Comparison of ENCODE assay signal across 8 mouse cellular contexts in the genomic region with DNA sequence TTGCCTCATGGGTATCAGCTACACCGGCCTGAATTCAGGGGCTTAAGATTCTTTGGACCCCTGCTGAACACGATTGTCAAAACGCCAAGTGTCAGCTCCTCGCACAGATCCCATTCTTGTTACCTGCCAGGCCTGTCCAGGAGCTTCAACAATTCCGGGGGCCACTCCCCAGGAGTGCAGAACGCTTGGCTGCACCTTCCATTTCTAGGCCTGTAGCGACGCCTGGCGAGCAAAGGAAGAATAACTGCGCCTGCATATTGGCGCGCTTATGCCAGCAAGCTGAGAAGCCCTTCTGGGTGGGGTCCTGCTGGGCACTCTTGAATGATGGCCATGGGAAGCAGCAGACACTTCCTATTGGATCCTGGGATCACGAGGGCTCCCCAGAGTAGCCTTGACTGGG. TPM values are rescaled to one million over a fixed set of nuclear protein-coding genes. Genes with fewer than 3 reads are reported as not detected.
DNase-seq lines count a peak whose midpoint lies in the region; ATAC-seq lines count a peak whose summit lies in the region.

No protein-coding gene starts in this region.

- peak; percentile 79 for DNase-seq in adrenal gland, adult 2 months
- peak; percentile 84 for DNase-seq in embryo, embryonic 11 days
- DNase-seq in left cerebral cortex, postnatal 25 days (ENCODE audit: low spot score in 2 of 2) = peak; percentile 77 to 84
- peak; percentile 87 for DNase-seq in mesoderm, embryonic 11.5 days (ENCODE audit: low read depth, low spot score)
- DNase-seq in right cerebral cortex, postnatal 4 days = peak; percentile 82
- peak; percentile 72 to 74 for DNase-seq in urinary bladder, postnatal 4 days (ENCODE audit: low spot score in 2 of 2)

- H3K4me1 ChIP-seq in intestine, embryonic 16.5 days (ENCODE audit: control insufficient read depth, insufficient read depth, low read length) = peaks cover 11% of the 10 kb centered on the region

- WGBS in intestine, embryonic 16.5 days = 2% methylated on average over 13 of the region's 13 CpGs

- ATAC-seq in granulocyte monocyte progenitor cell, adult 5-6 weeks (replicated peaks; ENCODE audit: poor library complexity, severe bottlenecking) = peak; percentile 72
- ATAC-seq in intestine, embryonic 16.5 days = peak; percentile 65

- H3K27me3 ChIP-seq in intestine, embryonic 16.5 days (replicated peaks; ENCODE audit: control insufficient read depth, insufficient read depth, low read length) = no peaks in the 10 kb centered on the region

- H3K9ac ChIP-seq in intestine, embryonic 16.5 days (ENCODE audit: low read depth, low read length) = peak overlapping the region; percentile 45; the same call in 1 of the 2 replicates

- no peak overlapping the region for H3K27ac ChIP-seq in intestine, embryonic 16.5 days (ENCODE audit: low read length)

- H3K9me3 ChIP-seq in intestine, embryonic 16.5 days (ENCODE audit: control insufficient read depth, low read length) = no peaks in the 10 kb centered on the region

- peak overlapping the region; percentile 52 for H3K4me2 ChIP-seq in intestine, embryonic 16.5 days (ENCODE audit: low read depth, low read length)

- intact Hi-C loops in left cerebral cortex, postnatal 25 days (cut with DNase I) = loop anchor here (2.0 to 10.0 kb wide), 3 partner anchors 207 to 405 kb away; a partner anchor contains a TSS

- H3K36me3 ChIP-seq in intestine, embryonic 16.5 days (ENCODE audit: control insufficient read depth, insufficient read depth, low read length) = no peaks in the 10 kb centered on the region

- H3K4me3 ChIP-seq in intestine, embryonic 16.5 days (ENCODE audit: low read length) = peak overlapping the region; percentile 40

RNA-seq across cellular contexts. Expression of a gene that starts 7.2 kb away (rescaled TPM):
- total RNA-seq in adrenal gland, adult 2 months (2021) = 1 to 10 TPM; 1.9 to 6.2 TPM
- polyA plus RNA-seq in adrenal gland, adult 2 months (2012; rRNA removed) = 1.6 and 2.6 TPM in 2 replicates
- not detected in 2 replicates for total RNA-seq in granulocyte monocyte progenitor cell, adult 5-6 weeks (2014; fragmentation: Nextera tagmentation)
- total RNA-seq in granulocyte monocyte progenitor cell, adult 5-6 weeks (2017) = not detected in 2 replicates
- polyA plus RNA-seq in intestine, embryonic 16.5 days (2015; fragmentation: Nextera tagmentation; extraction: Ambion mirVana) = 0.32 and 0.37 TPM in 2 replicates
- 10 to 100 TPM; 20.5 to 35.2 TPM for total RNA-seq in left cerebral cortex, postnatal 25 days (2021)
